Mouse (Mus musculus): ENCODE measurements around the gene Cd300lg.

DNA sequence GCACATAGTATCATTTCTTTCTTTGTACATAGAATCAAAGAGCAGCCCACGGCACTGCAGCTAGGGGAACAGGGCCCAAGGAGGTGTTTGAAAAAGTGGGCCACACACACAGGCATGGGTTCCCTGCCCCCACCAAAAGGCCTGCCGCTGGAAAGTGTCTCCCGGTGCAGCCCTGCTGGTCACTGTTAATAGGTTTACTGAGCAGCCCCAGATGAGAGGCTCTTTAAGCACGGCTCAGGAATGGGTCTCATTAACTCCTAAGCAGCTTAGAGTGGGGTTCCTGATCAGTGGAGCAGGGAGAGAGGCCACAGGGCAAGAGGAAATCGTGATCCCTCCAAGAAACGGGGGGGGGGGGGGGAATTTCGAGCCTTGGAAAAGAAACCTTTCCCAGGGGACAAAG, 42.9 kb downstream of the Cd300lg start:
- TF ChIP-seq E2F4 (IDR thresholded peaks at IDR 0.05; ENCODE audit: insufficient replicate concordance, low read depth, low read length) (no peak), POLR2A (IDR thresholded peaks at IDR 0.05; ENCODE audit: low read depth, low read length) (no peak), EP300 (IDR thresholded peaks at IDR 0.05; ENCODE audit: low read length) (no peak), HCFC1 (IDR thresholded peaks at IDR 0.05; ENCODE audit: low read depth, low read length) (no peak), PAX5 (IDR thresholded peaks at IDR 0.05; ENCODE audit: low read length) (no peak), ELF1 (IDR thresholded peaks at IDR 0.05; ENCODE audit: low read depth, low read length) (no peak), MXI1 (IDR thresholded peaks at IDR 0.05; ENCODE audit: low read depth, low read length) (no peak), CTCF (conservative IDR thresholded peaks at IDR 0.05 in 1 of 2, IDR thresholded peaks at IDR 0.05 in 1 of 2; ENCODE audit: low read depth in 2 of 2, low read length in 2 of 2) (no peak)
